Mouse (Mus musculus) liver, embryonic 14 days (tissue): ENCODE measurements around the gene Nmrk1. TPM values are rescaled to one million over a fixed set of nuclear protein-coding genes. Genes with fewer than 3 reads are reported as not detected.

Experiments
- polyA plus RNA-seq: library from polyadenylated mRNA; depleted of rRNA; stranded (reverse); fragments of >200 nt; gene quantifications from 2 replicates; pipeline ENCODE4 v1.2.3, GENCODE M21; 2012; rRNA removed

Gene Nmrk1
- 3.4 and 4.1 TPM in 2 replicates for polyA plus RNA-seq

GRCm38 (mm10) chr19:18631644-18632219 is at the start of gene Nmrk1, which contains the start of gene Ostf1:
Gene Nmrk1, plus strand, starts transcription at chr19:18631950.
Gene Ostf1, minus strand, starts transcription at chr19:18631823.

GRCm38 (mm10) chr19:18670608-18671007 is 38.9 kb downstream of the Nmrk1 start, which contains the start of gene Carnmt1:
Gene Carnmt1, plus strand, starts transcription at chr19:18670764.

Other genes with a start within 250 kb of the Nmrk1 start
- 25.1 and 32.9 TPM in 2 replicates for gene Ostf1, start 127 bp upstream of the Nmrk1 start, polyA plus RNA-seq
- 8.0 and 11.3 TPM in 2 replicates for gene Carnmt1, start 38.8 kb downstream of the Nmrk1 start, polyA plus RNA-seq
- gene D030056L22Rik, start 81.2 kb downstream of the Nmrk1 start, polyA plus RNA-seq = 28.0 and 32.7 TPM in 2 replicates
- 0.01 TPM in 2 replicates for gene Trpm6, start 118.0 kb downstream of the Nmrk1 start, polyA plus RNA-seq